Mouse (Mus musculus) urinary bladder, postnatal 25 days (tissue): ENCODE results near the gene Mettl25.

Source experiments
- DNase-seq: peaks from one replicate; pipeline ENCODE4 v3.0.0; 2022; ENCODE audit warnings: low spot score

Gene Mettl25

DNA sequence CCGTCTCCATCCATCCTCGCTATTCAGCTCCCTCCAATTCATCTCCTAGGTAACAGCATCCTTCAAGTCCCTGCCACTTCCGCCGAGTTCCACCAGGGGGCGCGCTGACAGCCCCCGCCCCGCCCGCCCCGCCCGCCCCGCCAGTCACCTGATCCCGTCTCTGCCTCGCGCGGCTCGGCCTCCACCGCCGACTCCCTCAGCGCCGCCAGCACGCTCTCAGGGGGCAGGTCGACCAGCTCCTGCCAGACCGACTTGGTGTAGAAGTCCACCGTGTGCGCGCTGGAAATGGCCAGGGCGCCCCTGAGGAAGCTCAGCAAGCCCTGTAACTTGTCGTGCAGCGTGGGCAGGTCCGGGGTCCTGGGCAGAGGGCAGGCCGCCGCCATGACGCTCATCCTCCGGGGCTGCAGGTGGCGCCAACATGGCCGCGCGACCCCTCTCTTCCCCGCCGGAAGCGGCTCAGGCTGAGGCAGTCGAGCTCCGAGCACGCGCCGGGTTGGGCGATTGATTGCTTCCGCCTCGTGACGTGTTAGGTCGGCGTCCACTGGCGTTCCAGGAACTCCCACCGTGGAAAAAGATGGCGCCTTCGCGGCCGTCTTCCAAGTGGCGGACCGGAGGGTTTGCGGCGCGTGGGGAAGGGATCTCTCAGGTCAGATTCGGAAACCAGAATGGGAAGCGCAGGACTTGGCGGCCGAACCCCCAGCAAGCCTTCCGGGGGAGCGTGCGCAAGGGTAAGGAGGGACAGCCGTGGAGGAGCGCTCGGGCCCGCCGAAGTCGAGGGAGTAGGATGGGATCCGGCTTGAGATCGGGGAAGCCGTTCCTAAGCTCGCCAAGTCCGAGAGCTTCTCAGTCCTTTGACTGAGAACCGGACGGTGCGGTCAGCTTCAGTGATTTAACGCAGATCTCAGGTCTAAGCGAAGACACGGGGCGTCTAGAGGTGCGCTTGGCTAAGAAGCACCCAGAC lies at the start of gene Mettl25, which contains the start of gene Ccdc59:
Mettl25 (minus strand) TSS at position 453 of the 961 bp plus-strand sequence.
Ccdc59 (plus strand) TSS at position 140 of the 961 bp plus-strand sequence.
- DNase-seq = peak; percentile 95

- no peak for DNase-seq
Observed at GRCm38 (mm10) chr10:105867312-105867711, 26.1 kb upstream of the Mettl25 start.

DNA sequence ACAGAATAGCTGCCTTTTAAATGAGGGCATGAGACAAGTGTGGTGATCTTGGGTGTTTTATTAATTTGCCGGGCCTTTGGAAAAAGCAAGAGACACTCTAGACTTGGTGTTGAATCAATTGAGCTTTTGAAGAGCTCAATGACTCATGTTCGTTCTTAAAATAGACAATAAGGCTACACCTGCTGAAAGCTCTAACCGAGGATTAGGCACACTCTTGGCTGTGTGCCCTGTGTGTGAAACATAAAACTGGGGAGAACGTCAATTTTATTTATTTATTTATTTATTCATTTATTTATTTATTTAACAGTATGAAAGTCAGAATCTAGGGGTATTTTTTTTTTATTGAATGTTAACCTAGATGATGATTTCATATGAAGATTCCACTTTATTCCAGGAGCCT lies 10.0 kb upstream of the Mettl25 start:
- DNase-seq = no peak

GRCm38 (mm10) chr10:105850286-105850685 lies 9.1 kb upstream of the Mettl25 start:
- DNase-seq = no peak

GRCm38 (mm10) chr10:105842574-105842973 lies 1.4 kb upstream of the Mettl25 start:
- no peak for DNase-seq

DNA sequence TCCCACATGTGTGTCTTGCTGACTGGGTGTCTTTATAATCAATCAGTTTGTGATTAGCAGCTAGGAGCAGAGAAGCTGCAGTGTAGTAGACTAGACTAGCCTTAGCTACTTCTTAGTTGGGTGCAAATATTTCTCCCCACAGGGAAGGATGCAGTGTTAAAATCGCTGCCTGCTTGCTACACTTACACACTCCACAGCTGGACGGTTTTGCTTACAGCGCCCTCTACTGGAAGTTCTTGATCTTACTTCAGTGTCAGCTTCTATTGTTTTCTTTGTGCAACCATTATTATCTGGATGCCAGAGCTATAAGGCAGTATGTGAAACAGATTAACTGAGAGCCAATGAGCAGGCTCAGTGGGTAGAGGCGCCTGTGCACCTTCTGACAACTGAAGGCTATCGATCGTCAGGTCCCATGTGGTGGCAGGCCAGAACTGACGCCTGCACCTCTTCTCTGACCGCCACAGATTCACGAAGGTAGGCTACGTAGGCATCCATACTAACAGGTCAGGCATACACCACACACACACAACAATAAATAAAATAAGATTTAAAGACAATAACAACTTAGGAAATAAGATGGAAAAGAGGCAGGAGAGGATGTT lies 6.5 kb downstream of the Mettl25 start:
- no peak for DNase-seq

GRCm38 (mm10) chr10:105806259-105807010 lies 34.7 kb downstream of the Mettl25 start:
- no peak for DNase-seq

DNA sequence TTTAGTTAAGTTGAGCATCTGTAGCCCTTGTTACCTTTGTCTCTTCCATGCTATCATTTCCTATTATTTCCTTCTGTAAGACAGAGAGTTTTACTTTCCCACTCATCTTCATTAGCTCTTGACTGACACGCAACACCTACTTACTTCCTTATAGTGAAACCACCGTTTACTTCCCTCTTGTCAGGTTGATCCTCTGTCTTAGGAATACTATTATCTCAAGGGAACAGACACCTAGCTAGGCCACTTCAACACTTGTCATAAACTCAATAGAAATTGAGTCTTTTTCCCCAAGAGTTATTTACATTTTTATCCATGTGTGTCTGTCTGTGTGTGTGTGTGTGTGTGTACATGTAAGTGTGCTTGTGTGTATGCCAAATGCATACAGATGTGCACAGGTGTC lies 37.7 kb downstream of the Mettl25 start:
- DNase-seq = no peak

DNA sequence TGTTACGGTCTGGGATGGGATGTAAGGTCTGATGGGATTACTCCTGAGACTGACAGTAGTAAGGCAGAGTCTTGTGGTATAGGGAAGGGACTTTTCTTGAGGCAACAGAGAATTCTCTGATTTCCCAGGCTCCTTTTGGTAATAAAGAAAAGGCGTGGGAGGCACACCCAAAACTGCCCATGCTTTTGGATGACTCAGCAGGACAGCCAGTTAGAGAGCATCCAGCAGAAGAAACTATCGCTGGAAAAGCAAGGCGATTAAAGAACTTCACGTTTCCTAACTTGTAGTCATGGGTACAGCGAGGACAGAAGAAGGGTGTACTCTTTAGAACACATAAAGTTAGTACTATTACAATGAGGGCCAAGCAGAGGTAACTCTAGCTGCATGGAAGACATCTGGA lies 39.0 kb downstream of the Mettl25 start:
- DNase-seq = no peak

GRCm38 (mm10) chr10:105801147-105801546 lies 40.0 kb downstream of the Mettl25 start:
- no peak for DNase-seq

DNA sequence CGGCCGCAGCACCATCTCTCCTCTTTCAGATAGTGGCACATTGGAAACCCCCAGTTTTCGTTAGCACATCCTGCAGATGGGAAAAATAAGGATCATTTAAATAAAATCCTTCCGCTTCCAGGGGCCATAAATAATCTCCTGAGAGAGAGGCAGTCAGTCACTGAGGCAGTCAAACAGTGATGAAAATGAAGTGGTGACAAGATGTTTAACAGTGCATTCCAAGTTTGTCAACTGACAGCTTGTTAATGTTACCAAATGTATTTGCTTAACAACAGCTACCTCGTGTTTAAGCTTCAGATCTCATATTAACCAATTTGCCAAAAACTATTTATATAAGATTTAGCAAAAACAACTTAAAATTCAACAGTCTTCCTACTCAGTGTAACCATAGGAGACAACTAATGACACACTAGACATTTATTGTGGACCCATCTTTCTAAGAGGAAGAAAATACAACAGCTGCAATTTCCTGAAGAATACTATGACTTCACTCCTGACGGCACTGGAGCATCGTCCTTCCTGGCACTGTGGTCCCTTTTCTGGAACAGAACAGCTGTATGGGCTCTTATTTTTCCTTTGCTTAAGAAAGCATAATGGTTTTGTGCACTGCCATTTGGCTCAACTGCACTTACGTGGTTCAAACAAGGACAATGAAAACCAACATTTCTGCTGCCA lies 43.8 kb downstream of the Mettl25 start:
- DNase-seq = no peak

DNA sequence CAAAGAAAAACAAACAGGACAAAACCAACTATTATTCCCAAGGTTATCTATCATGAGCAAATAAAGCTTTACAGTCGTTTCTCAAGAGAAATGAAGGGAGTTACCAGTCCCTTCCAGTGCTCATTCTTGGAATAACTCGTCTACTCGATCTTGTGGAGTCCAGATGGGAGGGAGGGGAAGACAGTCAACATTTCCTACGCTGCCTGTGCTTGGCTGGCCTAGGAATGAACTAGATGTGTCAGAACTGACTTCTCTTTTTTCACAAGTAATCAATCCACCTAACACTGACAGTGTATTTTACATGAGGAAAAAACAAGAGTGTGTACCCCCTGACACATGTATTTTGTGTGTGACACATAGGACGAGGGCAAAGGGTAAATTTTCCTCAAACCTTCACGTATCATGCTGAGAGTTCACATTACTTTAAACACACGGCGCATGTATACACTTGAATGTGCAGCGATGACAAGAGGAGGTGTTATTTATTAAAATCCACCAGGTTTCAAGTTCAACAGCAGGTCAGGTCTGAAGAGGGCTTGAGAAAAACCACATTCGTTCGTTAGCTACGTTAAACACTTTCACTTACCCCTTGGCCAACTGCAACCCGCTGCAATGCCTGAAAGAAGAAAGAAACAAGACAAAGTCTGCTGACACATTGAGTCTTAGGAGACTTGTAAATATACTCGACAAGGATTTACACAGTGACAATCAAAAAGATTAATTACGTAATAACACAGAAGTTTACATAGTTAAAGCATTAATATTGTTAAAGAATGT lies 47.2 kb downstream of the Mettl25 start:
- no peak for DNase-seq

DNA sequence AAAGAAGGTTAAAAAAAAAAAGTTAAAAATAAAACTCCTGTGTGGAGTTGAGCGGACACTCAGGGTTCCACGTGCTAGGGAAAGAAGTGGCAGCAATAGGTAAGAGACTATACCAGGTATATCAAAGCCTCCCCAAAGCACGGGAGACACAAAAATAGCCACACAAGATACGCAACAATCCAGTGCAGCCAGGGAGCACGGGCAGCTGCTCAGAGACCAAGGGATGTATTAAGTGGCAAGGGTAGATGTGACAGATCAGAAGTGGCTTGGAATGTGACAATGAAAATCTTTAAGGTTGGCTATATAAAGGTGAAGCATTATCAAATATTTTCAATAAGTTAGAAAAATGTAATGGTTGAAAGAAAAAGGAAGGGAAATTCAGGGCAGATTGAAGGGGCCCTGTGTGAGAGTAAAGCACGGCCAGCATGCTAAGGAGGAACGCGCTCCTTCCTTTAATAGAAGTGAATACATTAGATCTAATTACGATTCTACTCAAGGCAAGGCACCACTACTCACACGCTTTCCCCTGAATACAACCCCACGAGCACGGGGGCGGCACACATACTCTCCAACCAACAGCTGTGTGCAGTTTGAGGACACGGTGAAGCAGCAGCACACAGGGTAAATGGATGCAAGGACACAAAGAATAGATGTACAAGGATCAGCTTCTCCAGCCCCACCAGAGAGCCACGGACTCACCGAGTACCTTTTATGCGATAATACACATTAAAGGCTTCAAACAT lies 52.3 kb downstream of the Mettl25 start:
- DNase-seq = no peak

- peak; percentile 28 for DNase-seq
Observed at GRCm38 (mm10) chr10:105783766-105784165, 57.4 kb downstream of the Mettl25 start.

DNA sequence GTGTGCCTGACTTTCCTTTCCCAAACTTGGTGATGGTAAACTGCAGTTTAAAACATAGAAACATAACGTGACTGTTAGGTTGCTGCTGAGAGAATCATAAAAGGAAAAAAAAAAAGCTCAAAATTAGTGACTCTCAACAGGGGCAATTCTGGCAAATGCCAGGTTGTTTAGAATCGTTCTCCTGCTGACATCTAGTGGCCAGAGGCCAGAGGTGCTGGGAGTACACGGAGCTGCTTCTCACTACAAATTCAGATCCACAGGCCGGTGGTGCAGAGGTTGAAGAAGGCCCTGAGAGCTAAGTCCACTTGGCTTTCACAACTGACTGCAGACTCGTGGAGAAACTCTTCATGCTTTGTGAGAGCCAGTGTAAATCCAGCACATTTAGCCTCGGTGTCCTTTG lies 66.8 kb downstream of the Mettl25 start:
- peak; percentile 40 for DNase-seq

- no peak for DNase-seq
Observed at GRCm38 (mm10) chr10:105772821-105773302, 68.3 kb downstream of the Mettl25 start.

GRCm38 (mm10) chr10:105763959-105764358 lies 77.2 kb downstream of the Mettl25 start:
- DNase-seq = no peak

GRCm38 (mm10) chr10:105760460-105760859 lies 80.7 kb downstream of the Mettl25 start:
- no peak for DNase-seq

DNA sequence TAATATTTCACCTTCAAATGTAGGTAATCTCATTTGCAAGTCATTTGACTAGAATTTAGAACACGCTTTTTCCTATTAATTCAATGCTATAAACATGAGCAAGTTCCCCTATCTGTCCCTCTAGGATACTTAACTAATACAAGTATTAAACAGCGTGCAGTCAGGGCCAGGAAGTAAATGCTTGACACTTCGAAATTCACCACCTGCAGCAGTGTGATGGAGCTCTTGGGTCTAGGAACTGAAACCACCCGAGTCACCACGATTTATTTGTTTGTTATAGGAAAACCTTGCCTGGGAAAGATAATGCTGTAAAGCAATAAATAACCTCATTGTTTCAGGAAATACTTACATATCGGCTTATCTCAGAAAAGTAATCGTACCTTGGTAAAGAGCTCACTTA lies 81.1 kb downstream of the Mettl25 start:
- DNase-seq = no peak
